Mouse (Mus musculus): ENCODE data around the gene Ptchd3.

Ptchd3 gene

GRCm38 (mm10) chr11:121829947-121830346 is at the start of gene Ptchd3:
Gene Ptchd3 (plus strand): TSS chr11:121830247.
- no peak for DNase-seq (ENCODE audit: low read depth, low spot score)

- DNase-seq (ENCODE audit: low read depth, low spot score), result no peak
These were observed 48.2 kb upstream of the Ptchd3 start for GRCm38 (mm10) chr11:121781831-121782230.

GRCm38 (mm10) chr11:121787456-121787855 is 42.6 kb upstream of the Ptchd3 start:
- DNase-seq (ENCODE audit: low read depth, low spot score), result no peak

- no peak for DNase-seq (ENCODE audit: low read depth, low spot score)
These were observed 40.5 kb upstream of the Ptchd3 start for GRCm38 (mm10) chr11:121789566-121789965.

GRCm38 (mm10) chr11:121790671-121791094 is 39.4 kb upstream of the Ptchd3 start:
- no peak for DNase-seq (ENCODE audit: low read depth, low spot score)

- DNase-seq (ENCODE audit: low read depth, low spot score), result no peak
These were observed 38.6 kb upstream of the Ptchd3 start for GRCm38 (mm10) chr11:121791446-121791845.

- DNase-seq (ENCODE audit: low read depth, low spot score), result no peak
These were observed 38.1 kb upstream of the Ptchd3 start for GRCm38 (mm10) chr11:121791991-121792390.

- no peak for DNase-seq (ENCODE audit: low read depth, low spot score)
These were observed 36.5 kb upstream of the Ptchd3 start for GRCm38 (mm10) chr11:121793530-121793929.

GRCm38 (mm10) chr11:121794186-121794585 is 35.9 kb upstream of the Ptchd3 start:
- DNase-seq (ENCODE audit: low read depth, low spot score), result no peak

- DNase-seq (ENCODE audit: low read depth, low spot score), result no peak
These were observed 35.4 kb upstream of the Ptchd3 start for GRCm38 (mm10) chr11:121794591-121795199.

- no peak for DNase-seq (ENCODE audit: low read depth, low spot score)
These were observed 34.1 kb upstream of the Ptchd3 start for GRCm38 (mm10) chr11:121795978-121796377.

GRCm38 (mm10) chr11:121798591-121798990 is 31.5 kb upstream of the Ptchd3 start:
- DNase-seq (ENCODE audit: low read depth, low spot score), result no peak

- no peak for DNase-seq (ENCODE audit: low read depth, low spot score)
These were observed 30.2 kb upstream of the Ptchd3 start for GRCm38 (mm10) chr11:121799746-121800299.

GRCm38 (mm10) chr11:121802743-121803142 is 27.3 kb upstream of the Ptchd3 start:
- no peak for DNase-seq (ENCODE audit: low read depth, low spot score)

GRCm38 (mm10) chr11:121804258-121805027 is 25.6 kb upstream of the Ptchd3 start:
- no peak for DNase-seq (ENCODE audit: low read depth, low spot score)

- DNase-seq (ENCODE audit: low read depth, low spot score), result peak; percentile 58
These were observed 21.7 kb upstream of the Ptchd3 start for GRCm38 (mm10) chr11:121808204-121808852.

- no peak for DNase-seq (ENCODE audit: low read depth, low spot score)
These were observed 21.2 kb upstream of the Ptchd3 start for GRCm38 (mm10) chr11:121808866-121809265.

- no peak for DNase-seq (ENCODE audit: low read depth, low spot score)
These were observed 15.9 kb downstream of the Ptchd3 start for GRCm38 (mm10) chr11:121845923-121846322.

- DNase-seq (ENCODE audit: low read depth, low spot score), result peak; percentile 66
These were observed 17.8 kb downstream of the Ptchd3 start for GRCm38 (mm10) chr11:121847790-121848299.

Measured in telencephalon, adult 2 months (tissue).